Mouse (Mus musculus): ENCODE measurements around the gene Amy1. TPM values are rescaled to one million over a fixed set of nuclear protein-coding genes. Genes with fewer than 3 reads are reported as not detected.
"Not testable (repeated sequence)": the region's sequence is repeated elsewhere in the genome, so short reads cannot be mapped to it uniquely, and the experiment has no call there.

The Amy1 gene
- polyA plus RNA-seq (2015; fragmentation: Nextera tagmentation; extraction: Ambion mirVana), result 18.5 and 21.0 TPM in 2 replicates

- no peak within 1 kb of the TSS for H3K4me3 ChIP-seq (replicated peaks)
- H3K36me3 ChIP-seq (replicated peaks), result peaks cover 21% of the 10 kb centered on the region
- no peaks in the 10 kb centered on the region for H3K4me1 ChIP-seq (replicated peaks)
- WGBS (ENCODE audit: insufficient replicate concordance), result 86% methylated on average over 2 of the region's 2 CpGs
- no peak within 1 kb of the TSS for H3K4me2 ChIP-seq
- ATAC-seq (ENCODE audit: insufficient read depth), result no peak
- H3K9me3 ChIP-seq (replicated peaks), result no peaks in the 10 kb centered on the region
- H3K27me3 ChIP-seq, result no peaks in the 10 kb centered on the region
- no peak within 1 kb of the TSS for H3K27ac ChIP-seq (replicated peaks)
- no peak within 1 kb of the TSS for H3K9ac ChIP-seq
Observed at GRCm38 (mm10) chr3:113606599-113606998, at the start of gene Amy1. Amy1 (minus strand) TSS chr3:113606699.

- 58% methylated on average over 3 of the region's 3 CpGs for WGBS (ENCODE audit: insufficient replicate concordance)
- Histone ChIP-seq H3K4me2 (no peak overlapping the region), H3K27me3 (no peaks in the 10 kb centered on the region), H3K36me3 (replicated peaks) (no peaks in the 10 kb centered on the region), H3K4me3 (replicated peaks) (no peak overlapping the region), H3K9ac (no peak overlapping the region), H3K4me1 (replicated peaks) (no peaks in the 10 kb centered on the region), H3K27ac (replicated peaks) (no peak overlapping the region), H3K9me3 (replicated peaks) (no peaks in the 10 kb centered on the region)
- ATAC-seq (ENCODE audit: insufficient read depth), result no peak
Observed at GRCm38 (mm10) chr3:113654335-113654734, 47.8 kb upstream of the Amy1 start.

- H3K4me3 ChIP-seq (replicated peaks); H3K4me1 ChIP-seq (replicated peaks); ATAC-seq (ENCODE audit: insufficient read depth); H3K9me3 ChIP-seq (replicated peaks); H3K27me3 ChIP-seq; H3K27ac ChIP-seq (replicated peaks); H3K4me2 ChIP-seq; H3K9ac ChIP-seq; H3K36me3 ChIP-seq (replicated peaks): not testable (repeated sequence)
- WGBS (ENCODE audit: insufficient replicate concordance), result 40% methylated on average over 3 of the region's 3 CpGs
Observed at GRCm38 (mm10) chr3:113651386-113651785, 44.9 kb upstream of the Amy1 start.

- WGBS (ENCODE audit: insufficient replicate concordance), result 70% methylated on average over 1 of the region's 1 CpGs
- H3K27ac ChIP-seq (replicated peaks), result no peak overlapping the region
- H3K36me3 ChIP-seq (replicated peaks), result no peaks in the 10 kb centered on the region
- no peak overlapping the region for H3K4me3 ChIP-seq (replicated peaks)
- no peaks in the 10 kb centered on the region for H3K27me3 ChIP-seq
- no peaks in the 10 kb centered on the region for H3K4me1 ChIP-seq (replicated peaks)
- no peak overlapping the region for H3K4me2 ChIP-seq
- no peaks in the 10 kb centered on the region for H3K9me3 ChIP-seq (replicated peaks)
- ATAC-seq (ENCODE audit: insufficient read depth), result no peak
- H3K9ac ChIP-seq, result no peak overlapping the region
Observed at GRCm38 (mm10) chr3:113639545-113639944, 33.0 kb upstream of the Amy1 start.

- H3K4me3 ChIP-seq (replicated peaks), result no peak overlapping the region
- no peaks in the 10 kb centered on the region for H3K36me3 ChIP-seq (replicated peaks)
- no peaks in the 10 kb centered on the region for H3K9me3 ChIP-seq (replicated peaks)
- ATAC-seq (ENCODE audit: insufficient read depth), result no peak
- H3K27ac ChIP-seq (replicated peaks), result no peak overlapping the region
- H3K4me2 ChIP-seq, result no peak overlapping the region
- no peaks in the 10 kb centered on the region for H3K27me3 ChIP-seq
- H3K4me1 ChIP-seq (replicated peaks), result peaks cover 22% of the 10 kb centered on the region
- no peak overlapping the region for H3K9ac ChIP-seq
Observed at GRCm38 (mm10) chr3:113634220-113634619, 27.7 kb upstream of the Amy1 start.

GRCm38 (mm10) chr3:113631611-113632010 is 25.1 kb upstream of the Amy1 start:
- peaks cover 5% of the 10 kb centered on the region; the same call in 1 of the 2 replicates for H3K36me3 ChIP-seq (replicated peaks)
- H3K9me3 ChIP-seq (replicated peaks), result no peaks in the 10 kb centered on the region
- H3K27me3 ChIP-seq, result no peaks in the 10 kb centered on the region
- H3K4me3 ChIP-seq (replicated peaks), result peak overlapping the region; percentile 83
- no peak overlapping the region for H3K9ac ChIP-seq
- H3K4me1 ChIP-seq (replicated peaks), result peaks cover 28% of the 10 kb centered on the region
- H3K4me2 ChIP-seq, result peak overlapping the region; percentile 70
- H3K27ac ChIP-seq (replicated peaks), result peak overlapping the region; percentile 39
- peak; percentile 7 for ATAC-seq (ENCODE audit: insufficient read depth)

GRCm38 (mm10) chr3:113630564-113630963 is 24.1 kb upstream of the Amy1 start:
- Histone ChIP-seq H3K9ac (peak overlapping the region; percentile 88), H3K4me2 (peak overlapping the region; percentile 70), H3K27ac (replicated peaks) (peak overlapping the region; percentile 100), H3K9me3 (replicated peaks) (no peaks in the 10 kb centered on the region), H3K36me3 (replicated peaks) (peaks cover 11% of the 10 kb centered on the region; the same call in 1 of the 2 replicates), H3K4me1 (replicated peaks) (peaks cover 28% of the 10 kb centered on the region), H3K4me3 (replicated peaks) (peak overlapping the region; percentile 83), H3K27me3 (no peaks in the 10 kb centered on the region)
- 5% methylated on average over 13 of the region's 13 CpGs for WGBS (ENCODE audit: insufficient replicate concordance)
- no peak for ATAC-seq (ENCODE audit: insufficient read depth)

GRCm38 (mm10) chr3:113629606-113630359 is 23.3 kb upstream of the Amy1 start, which contains the start of gene Rnpc3:
Rnpc3 (minus strand) TSS chr3:113630149.
- peak; percentile 96 for ATAC-seq (ENCODE audit: insufficient read depth)
- no peaks in the 10 kb centered on the region for H3K27me3 ChIP-seq
- H3K36me3 ChIP-seq (replicated peaks), result peaks cover 11% of the 10 kb centered on the region; the same call in 1 of the 2 replicates
- peak within 1 kb of the TSS; percentile 70 for H3K4me2 ChIP-seq
- H3K27ac ChIP-seq (replicated peaks), result peak within 1 kb of the TSS; percentile 100
- H3K9me3 ChIP-seq (replicated peaks), result no peaks in the 10 kb centered on the region
- peak within 1 kb of the TSS; percentile 83 for H3K4me3 ChIP-seq (replicated peaks)
- WGBS (ENCODE audit: insufficient replicate concordance), result under 1% methylated on average over 70 of the region's 70 CpGs
- H3K9ac ChIP-seq, result peak within 1 kb of the TSS; percentile 88
- H3K4me1 ChIP-seq (replicated peaks), result peaks cover 28% of the 10 kb centered on the region

GRCm38 (mm10) chr3:113590844-113591243 is 15.7 kb downstream of the Amy1 start:
- WGBS (ENCODE audit: insufficient replicate concordance), result 35% methylated on average over 1 of the region's 1 CpGs
- Histone ChIP-seq H3K27me3 (no peaks in the 10 kb centered on the region), H3K4me3 (replicated peaks) (no peak overlapping the region), H3K36me3 (replicated peaks) (0 out of 2 replicates have a peak, but pooled peaks cover 3% of the 10 kb centered on the region), H3K27ac (replicated peaks) (no peak overlapping the region), H3K4me1 (replicated peaks) (no peaks in the 10 kb centered on the region), H3K9me3 (replicated peaks) (no peaks in the 10 kb centered on the region), H3K9ac (no peak overlapping the region), H3K4me2 (no peak overlapping the region)
- ATAC-seq (ENCODE audit: insufficient read depth), result no peak

- no peaks in the 10 kb centered on the region for H3K27me3 ChIP-seq
- no peak overlapping the region for H3K9ac ChIP-seq
- ATAC-seq (ENCODE audit: insufficient read depth), result peak; percentile 77
- no peak overlapping the region for H3K4me2 ChIP-seq
- 53% methylated on average over 4 of the region's 4 CpGs for WGBS (ENCODE audit: insufficient replicate concordance)
- H3K27ac ChIP-seq (replicated peaks), result no peak overlapping the region
- H3K4me1 ChIP-seq (replicated peaks), result no peaks in the 10 kb centered on the region
- no peaks in the 10 kb centered on the region for H3K9me3 ChIP-seq (replicated peaks)
- H3K36me3 ChIP-seq (replicated peaks), result no peaks in the 10 kb centered on the region
- no peak overlapping the region for H3K4me3 ChIP-seq (replicated peaks)
Observed at GRCm38 (mm10) chr3:113574578-113574977, 31.9 kb downstream of the Amy1 start.

- Histone ChIP-seq H3K9ac (no peak overlapping the region), H3K4me2 (no peak overlapping the region), H3K9me3 (replicated peaks) (no peaks in the 10 kb centered on the region), H3K27ac (replicated peaks) (no peak overlapping the region), H3K4me3 (replicated peaks) (no peak overlapping the region), H3K4me1 (replicated peaks) (no peaks in the 10 kb centered on the region), H3K27me3 (no peaks in the 10 kb centered on the region), H3K36me3 (replicated peaks) (no peaks in the 10 kb centered on the region)
- peak; percentile 83 for ATAC-seq (ENCODE audit: insufficient read depth)
- 50% methylated on average over 2 of the region's 2 CpGs for WGBS (ENCODE audit: insufficient replicate concordance)
Observed at GRCm38 (mm10) chr3:113574138-113574537, 32.4 kb downstream of the Amy1 start.
